Mouse (Mus musculus): Measurements from ENCODE around the gene Cyb561. TPM values are rescaled to one million over a fixed set of nuclear protein-coding genes. Genes with fewer than 3 reads are reported as not detected.

Cyb561 gene
- polyA plus RNA-seq, 1 experiment from 2014 or later: 63.8 TPM

GRCm38 (mm10) chr11:105902956-105903355 is 50.2 kb downstream of the Cyb561 start:
- no peaks in the 10 kb centered on the region for H3K4me1 ChIP-seq (ENCODE audit: control insufficient read depth, insufficient read depth, low read depth, low read length)
- H3K9me3 ChIP-seq (ENCODE audit: control insufficient read depth, low read length): no peaks in the 10 kb centered on the region
- H3K4me3 ChIP-seq (ENCODE audit: low read length): no peak overlapping the region
- H3K9ac ChIP-seq (ENCODE audit: low read depth, low read length): no peak overlapping the region
- no peaks in the 10 kb centered on the region for H3K27me3 ChIP-seq (replicated peaks; ENCODE audit: control insufficient read depth, insufficient read depth, low read length)
- peaks cover 15% of the 10 kb centered on the region for H3K36me3 ChIP-seq (ENCODE audit: control insufficient read depth, insufficient read depth, low read length)
- H3K27ac ChIP-seq (ENCODE audit: low read depth, low read length): no peak overlapping the region
- WGBS: 87% methylated on average over 1 of the region's 1 CpGs
- ATAC-seq: no peak
- no peak overlapping the region for H3K4me2 ChIP-seq (ENCODE audit: low read length)

GRCm38 (mm10) chr11:105901501-105901900 is 51.6 kb downstream of the Cyb561 start:
- no peak overlapping the region for H3K4me2 ChIP-seq (ENCODE audit: low read length)
- no peaks in the 10 kb centered on the region for H3K27me3 ChIP-seq (replicated peaks; ENCODE audit: control insufficient read depth, insufficient read depth, low read length)
- no peak overlapping the region for H3K9ac ChIP-seq (ENCODE audit: low read depth, low read length)
- no peak for ATAC-seq
- no peaks in the 10 kb centered on the region for H3K4me1 ChIP-seq (ENCODE audit: control insufficient read depth, insufficient read depth, low read depth, low read length)
- no peaks in the 10 kb centered on the region for H3K9me3 ChIP-seq (ENCODE audit: control insufficient read depth, low read length)
- H3K36me3 ChIP-seq (ENCODE audit: control insufficient read depth, insufficient read depth, low read length): peaks cover 19% of the 10 kb centered on the region
- 80% methylated on average over 2 of the region's 2 CpGs for WGBS
- no peak overlapping the region for H3K4me3 ChIP-seq (ENCODE audit: low read length)
- H3K27ac ChIP-seq (ENCODE audit: low read depth, low read length): no peak overlapping the region

- H3K9ac ChIP-seq (ENCODE audit: low read depth, low read length): no peak overlapping the region
- no peaks in the 10 kb centered on the region for H3K27me3 ChIP-seq (replicated peaks; ENCODE audit: control insufficient read depth, insufficient read depth, low read length)
- H3K4me1 ChIP-seq (ENCODE audit: control insufficient read depth, insufficient read depth, low read depth, low read length): no peaks in the 10 kb centered on the region
- peaks cover 17% of the 10 kb centered on the region for H3K36me3 ChIP-seq (ENCODE audit: control insufficient read depth, insufficient read depth, low read length)
- WGBS: 44% methylated on average over 1 of the region's 1 CpGs
- no peaks in the 10 kb centered on the region for H3K9me3 ChIP-seq (ENCODE audit: control insufficient read depth, low read length)
- H3K4me3 ChIP-seq (ENCODE audit: low read length): no peak overlapping the region
- no peak overlapping the region for H3K4me2 ChIP-seq (ENCODE audit: low read length)
- H3K27ac ChIP-seq (ENCODE audit: low read depth, low read length): no peak overlapping the region
- no peak for ATAC-seq
Measured at GRCm38 (mm10) chr11:105899151-105899550, 54.0 kb downstream of the Cyb561 start.

- no peak for ATAC-seq
- Histone ChIP-seq H3K4me1 (ENCODE audit: control insufficient read depth, insufficient read depth, low read depth, low read length) (no peaks in the 10 kb centered on the region), H3K4me3 (ENCODE audit: low read length) (no peak overlapping the region), H3K9ac (ENCODE audit: low read depth, low read length) (no peak overlapping the region), H3K27ac (ENCODE audit: low read depth, low read length) (no peak overlapping the region), H3K9me3 (ENCODE audit: control insufficient read depth, low read length) (no peaks in the 10 kb centered on the region), H3K4me2 (ENCODE audit: low read length) (no peak overlapping the region), H3K27me3 (replicated peaks; ENCODE audit: control insufficient read depth, insufficient read depth, low read length) (no peaks in the 10 kb centered on the region), H3K36me3 (ENCODE audit: control insufficient read depth, insufficient read depth, low read length) (peaks cover 3% of the 10 kb centered on the region; the same call in 1 of the 2 replicates)
- WGBS: 69% methylated on average over 1 of the region's 1 CpGs
Measured at GRCm38 (mm10) chr11:105887281-105887680, 65.9 kb downstream of the Cyb561 start.

- Histone ChIP-seq H3K27ac (ENCODE audit: low read depth, low read length) (no peak overlapping the region), H3K4me1 (ENCODE audit: control insufficient read depth, insufficient read depth, low read depth, low read length) (no peaks in the 10 kb centered on the region), H3K9me3 (ENCODE audit: control insufficient read depth, low read length) (no peaks in the 10 kb centered on the region), H3K4me2 (ENCODE audit: low read length) (no peak overlapping the region), H3K36me3 (ENCODE audit: control insufficient read depth, insufficient read depth, low read length) (peaks cover 3% of the 10 kb centered on the region; the same call in 1 of the 2 replicates), H3K4me3 (ENCODE audit: low read length) (no peak overlapping the region), H3K27me3 (replicated peaks; ENCODE audit: control insufficient read depth, insufficient read depth, low read length) (no peaks in the 10 kb centered on the region), H3K9ac (ENCODE audit: low read depth, low read length) (no peak overlapping the region)
- ATAC-seq: no peak
- WGBS: 91% methylated on average over 1 of the region's 1 CpGs
Measured at GRCm38 (mm10) chr11:105885558-105885957, 67.6 kb downstream of the Cyb561 start.

Other genes with a start within 250 kb of the Cyb561 start
- 8.6 and 9.9 TPM in 2 replicates for gene Ace, start 14.6 kb upstream of the Cyb561 start, polyA plus RNA-seq (2015; fragmentation: Nextera tagmentation; extraction: Ambion mirVana)
- 0.06 TPM in 1 of 2 replicates, not detected in the other for gene Ace3, start 41.3 kb upstream of the Cyb561 start, polyA plus RNA-seq (2015; fragmentation: Nextera tagmentation; extraction: Ambion mirVana)
- gene Kcnh6, start 54.8 kb upstream of the Cyb561 start, polyA plus RNA-seq (2015; fragmentation: Nextera tagmentation; extraction: Ambion mirVana): 2.7 and 3.1 TPM in 2 replicates
- gene Dcaf7, start 83.5 kb upstream of the Cyb561 start, polyA plus RNA-seq (2015; fragmentation: Nextera tagmentation; extraction: Ambion mirVana): 152 and 179 TPM in 2 replicates
- 7.4 and 7.8 TPM in 2 replicates for gene Taco1, start 112.7 kb upstream of the Cyb561 start, polyA plus RNA-seq (2015; fragmentation: Nextera tagmentation; extraction: Ambion mirVana)
- 6.2 and 11.9 TPM in 2 replicates for gene Map3k3, start 131.3 kb upstream of the Cyb561 start, polyA plus RNA-seq (2015; fragmentation: Nextera tagmentation; extraction: Ambion mirVana)
- not detected in 2 replicates for gene Gm10840, start 207.5 kb upstream of the Cyb561 start, polyA plus RNA-seq (2015; fragmentation: Nextera tagmentation; extraction: Ambion mirVana)
- 142 and 161 TPM in 2 replicates for gene Limd2, start 207.5 kb upstream of the Cyb561 start, polyA plus RNA-seq (2015; fragmentation: Nextera tagmentation; extraction: Ambion mirVana)
- 28.6 and 30.1 TPM in 2 replicates for gene Strada, start 248.8 kb upstream of the Cyb561 start, polyA plus RNA-seq (2015; fragmentation: Nextera tagmentation; extraction: Ambion mirVana)